In genomic region chr9:99689796-99690195, GRCm38 (mm10) we compare ENCODE assay signal across 20 mouse cellular contexts. TPM values are rescaled to one million over a fixed set of nuclear protein-coding genes. Genes with fewer than 3 reads are reported as not detected.
"Had no signal": no experiment of that assay in that cellular context is flagged by ENCODE, and none has a peak within 500 bp of the region (broad histone marks: within the 10 kb centered on the region; RNA-seq: fewer than 3 reads in every experiment).

No protein-coding gene starts in this region.

- H3K27me3 ChIP-seq: neural tube, embryonic 13.5 days; neural tube, embryonic 15.5 days; stomach, embryonic 15.5 days had no signal

- H3K4me2 ChIP-seq: neural tube, embryonic 13.5 days; neural tube, embryonic 15.5 days; stomach, embryonic 15.5 days had no signal

- H3K36me3 ChIP-seq: neural tube, embryonic 13.5 days; neural tube, embryonic 15.5 days; stomach, embryonic 15.5 days had no signal

- H3K27ac ChIP-seq: neural tube, embryonic 13.5 days; neural tube, embryonic 15.5 days; stomach, embryonic 15.5 days; stomach, postnatal 0 days had no signal

- H3K4me3 ChIP-seq: neural tube, embryonic 13.5 days; neural tube, embryonic 15.5 days; stomach, embryonic 15.5 days had no signal

- H3K9me3 ChIP-seq: neural tube, embryonic 13.5 days; neural tube, embryonic 15.5 days; stomach, embryonic 15.5 days had no signal

- DNase-seq: right cerebral cortex, adult 18-20 months; right cerebral cortex, postnatal 14 days; right cerebral cortex, postnatal 25 days; right cerebral cortex, postnatal 4 days; spleen, adult 18-20 months; thymus, adult 18-20 months; thymus, adult 2 months; thymus, postnatal 14 days; thymus, postnatal 25 days; thymus, postnatal 36 days; thymus, postnatal 4 days had no signal

- H3K9ac ChIP-seq: neural tube, embryonic 13.5 days; neural tube, embryonic 15.5 days; stomach, embryonic 15.5 days had no signal

- H3K4me1 ChIP-seq: stomach, embryonic 15.5 days had no signal

RNA-seq across cellular contexts. Expression of gene Cldn18, which starts 27.3 kb away (rescaled TPM):
- total RNA-seq: neutrophil, adult 5-6 weeks had no signal
- polyA plus RNA-seq: neural tube, embryonic 14.5 days; neural tube, embryonic 15.5 days; spleen, adult 2 months; thymus, postnatal 0 days; urinary bladder, adult 2 months had no signal
